Mouse (Mus musculus): ENCODE results near the gene Rp9. TPM values are rescaled to one million over a fixed set of nuclear protein-coding genes. Genes with fewer than 3 reads are reported as not detected.
"Not testable (repeated sequence)": the region's sequence is repeated elsewhere in the genome, so short reads cannot be mapped to it uniquely, and the experiment has no call there.

Rp9 gene
- polyA plus RNA-seq, 1 experiment from 2014 or later = 42.7 TPM

DNA sequence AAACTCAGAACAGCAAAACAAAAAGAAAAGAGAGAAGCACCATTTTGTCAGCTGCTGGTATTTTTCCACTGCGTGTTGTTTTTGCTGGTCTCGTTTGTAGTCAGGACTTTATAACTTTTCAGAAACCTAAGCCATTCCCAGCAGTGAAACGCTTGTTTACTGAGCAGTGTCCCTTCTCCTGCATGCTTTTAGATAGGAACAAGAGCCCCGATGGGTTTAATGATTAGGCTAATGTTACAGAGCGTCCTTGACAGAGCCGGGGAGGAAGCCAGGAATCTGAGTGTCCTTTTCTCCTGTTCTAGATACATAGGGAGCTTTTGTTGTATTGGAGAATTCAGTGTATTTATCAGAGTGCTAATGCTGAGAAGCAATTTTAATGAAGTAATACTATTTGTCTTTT, 52.0 kb downstream of the Rp9 start:
- Histone ChIP-seq H3K4me2 (no peak overlapping the region), H3K4me3 (no peak overlapping the region), H3K4me1 (replicated peaks) (peaks cover under 1% of the 10 kb centered on the region; the same call in 1 of the 2 replicates), H3K9ac (no peak overlapping the region), H3K36me3 (no peaks in the 10 kb centered on the region), H3K27me3 (no peaks in the 10 kb centered on the region), H3K9me3 (replicated peaks) (no peaks in the 10 kb centered on the region), H3K27ac (no peak overlapping the region)
- 36% methylated on average over 6 of the region's 6 CpGs for WGBS
- ATAC-seq (replicated peaks; ENCODE audit: insufficient number of reproducible peaks, insufficient read depth, low FRiP score, low read depth) = no peak

DNA sequence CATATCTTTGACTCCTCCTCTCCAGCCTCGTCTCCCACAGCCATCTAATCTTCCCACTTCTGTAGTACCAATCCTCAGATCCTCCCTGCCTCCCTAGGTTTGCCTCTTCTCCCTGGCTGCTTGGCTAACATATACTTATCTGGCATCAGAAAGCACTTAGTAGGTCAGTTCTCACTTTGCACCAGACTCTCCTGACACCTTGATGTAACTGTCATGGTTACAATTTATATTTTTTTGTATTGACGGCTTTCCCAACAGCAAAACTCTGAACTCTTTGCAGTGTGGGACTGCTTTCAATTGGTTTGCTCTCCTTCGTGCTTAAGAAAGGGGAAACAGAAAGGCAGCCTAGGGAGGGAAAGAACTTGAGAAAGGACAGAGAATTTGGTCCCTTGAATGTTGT, 53.4 kb downstream of the Rp9 start:
- no peaks in the 10 kb centered on the region for H3K27me3 ChIP-seq
- peaks cover 2% of the 10 kb centered on the region; the same call in 1 of the 2 replicates for H3K4me1 ChIP-seq (replicated peaks)
- H3K27ac ChIP-seq = no peak overlapping the region
- ATAC-seq (replicated peaks; ENCODE audit: insufficient number of reproducible peaks, insufficient read depth, low FRiP score, low read depth) = no peak
- H3K36me3 ChIP-seq = no peaks in the 10 kb centered on the region
- no peak overlapping the region for H3K9ac ChIP-seq
- no peak overlapping the region for H3K4me3 ChIP-seq
- H3K4me2 ChIP-seq = no peak overlapping the region
- 71% methylated on average over 3 of the region's 3 CpGs for WGBS
- no peaks in the 10 kb centered on the region for H3K9me3 ChIP-seq (replicated peaks)

DNA sequence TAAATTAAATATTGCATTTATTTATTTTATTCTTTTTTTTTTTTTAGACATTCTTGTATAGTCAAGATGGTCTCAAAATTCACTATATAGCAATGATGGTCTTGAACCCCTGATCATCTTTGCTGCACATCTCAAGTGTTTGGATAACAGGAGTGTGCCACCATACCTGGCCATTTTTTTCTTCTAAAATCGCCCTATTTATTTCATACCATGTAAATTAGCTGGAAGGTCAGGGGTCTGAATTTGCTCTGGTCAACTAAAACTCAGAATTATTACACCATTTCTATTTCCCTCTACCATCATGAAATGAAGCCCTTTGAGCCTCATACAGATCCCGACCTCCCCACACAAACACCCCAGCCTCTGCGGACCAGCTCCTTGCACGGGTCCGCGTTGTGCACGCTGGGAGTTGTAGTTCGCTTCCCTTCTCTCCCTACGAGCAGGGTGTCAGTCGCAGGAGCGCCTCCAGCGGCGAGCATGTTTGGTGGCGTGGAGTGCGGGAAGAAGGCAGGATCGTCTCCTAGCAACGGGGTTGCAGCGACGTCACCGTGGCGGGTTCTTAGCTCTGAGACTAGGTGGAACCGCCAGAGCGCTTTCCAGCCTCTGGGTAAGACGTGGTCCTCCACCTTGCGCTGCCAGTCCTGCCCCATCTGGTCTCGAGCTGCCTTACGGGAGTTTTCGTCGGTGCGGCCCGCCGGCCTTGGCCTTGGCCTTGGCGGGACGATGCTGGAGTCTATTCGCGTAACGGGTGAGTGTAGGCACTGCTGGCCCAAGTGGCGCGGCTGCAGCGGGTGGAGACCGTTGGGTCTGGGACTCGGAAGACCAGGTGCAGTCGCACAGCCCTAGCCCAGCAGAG, 58.3 kb downstream of the Rp9 start, which contains the start of gene 9530077C05Rik:
TSS of gene 9530077C05Rik (plus strand) at position 512 of the 856 bp plus-strand sequence.
- no peak within 1 kb of the TSS for H3K27ac ChIP-seq
- WGBS = under 1% methylated on average over 43 of the region's 43 CpGs
- ATAC-seq (replicated peaks; ENCODE audit: insufficient number of reproducible peaks, insufficient read depth, low FRiP score, low read depth) = peak; percentile 96

DNA sequence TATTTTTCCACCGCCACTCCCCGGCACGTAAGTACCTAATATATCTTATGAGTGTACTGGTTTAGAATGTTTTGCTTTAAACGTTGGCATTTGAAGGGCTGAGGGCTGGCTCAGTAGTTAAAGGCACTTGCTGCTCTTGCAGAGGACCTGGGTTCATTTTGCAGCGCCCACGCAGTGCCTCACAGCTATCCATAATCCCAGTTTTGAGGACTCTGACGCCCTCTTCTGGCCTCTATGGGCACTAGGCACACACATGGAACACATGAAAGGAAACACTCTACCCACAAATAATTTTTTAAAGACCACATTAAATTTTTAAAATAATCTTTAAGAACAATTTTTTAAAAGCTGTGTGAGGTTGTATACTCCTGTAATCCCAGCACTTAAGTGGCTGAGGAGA, 60.0 kb downstream of the Rp9 start:
- Histone ChIP-seq H3K4me3 (no peak overlapping the region), H3K36me3 (no peaks in the 10 kb centered on the region), H3K9ac (no peak overlapping the region), H3K4me2 (no peak overlapping the region), H3K27me3 (no peaks in the 10 kb centered on the region), H3K4me1 (replicated peaks) (peaks cover 2% of the 10 kb centered on the region; the same call in 1 of the 2 replicates), H3K9me3 (replicated peaks) (no peaks in the 10 kb centered on the region), H3K27ac (no peak overlapping the region)
- 73% methylated on average over 7 of the region's 7 CpGs for WGBS
- ATAC-seq (replicated peaks; ENCODE audit: insufficient number of reproducible peaks, insufficient read depth, low FRiP score, low read depth) = no peak

More for the DNA sequence above, 58.3 kb downstream of the Rp9 start, which contains the start of gene 9530077C05Rik:
- Histone ChIP-seq H3K9ac (peak within 1 kb of the TSS; percentile 53), H3K36me3 (no peaks in the 10 kb centered on the region), H3K4me1 (replicated peaks) (peaks cover 2% of the 10 kb centered on the region; the same call in 1 of the 2 replicates), H3K4me2 (peak within 1 kb of the TSS; percentile 85), H3K9me3 (replicated peaks) (no peaks in the 10 kb centered on the region), H3K4me3 (peak within 1 kb of the TSS; percentile 57), H3K27me3 (no peaks in the 10 kb centered on the region)

DNA sequence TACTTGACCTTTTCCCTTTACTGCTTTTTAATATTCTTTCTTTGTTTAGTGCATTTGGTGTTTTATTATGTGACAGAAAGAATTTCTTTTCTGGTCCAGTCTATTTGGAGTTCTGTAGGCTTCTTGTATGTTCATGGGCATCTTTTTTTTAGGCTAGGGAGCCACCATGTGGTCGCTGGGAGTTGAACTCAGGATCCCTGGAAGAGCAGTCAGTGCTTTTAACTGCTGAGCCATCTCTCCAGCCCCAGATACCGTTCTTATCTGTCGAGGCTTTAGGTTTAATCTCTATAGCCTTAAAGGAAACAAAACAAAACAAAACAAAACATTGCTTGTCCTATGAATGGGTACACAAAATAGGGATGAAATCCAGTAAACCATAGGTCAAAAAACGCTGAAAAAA, 61.2 kb downstream of the Rp9 start:
- H3K4me2 ChIP-seq; H3K4me1 ChIP-seq (replicated peaks); H3K27ac ChIP-seq; H3K9me3 ChIP-seq (replicated peaks); H3K36me3 ChIP-seq; H3K27me3 ChIP-seq; ATAC-seq (replicated peaks; ENCODE audit: insufficient number of reproducible peaks, insufficient read depth, low FRiP score, low read depth); H3K4me3 ChIP-seq; H3K9ac ChIP-seq: not testable (repeated sequence)
- 17% methylated on average over 4 of the region's 4 CpGs for WGBS

DNA sequence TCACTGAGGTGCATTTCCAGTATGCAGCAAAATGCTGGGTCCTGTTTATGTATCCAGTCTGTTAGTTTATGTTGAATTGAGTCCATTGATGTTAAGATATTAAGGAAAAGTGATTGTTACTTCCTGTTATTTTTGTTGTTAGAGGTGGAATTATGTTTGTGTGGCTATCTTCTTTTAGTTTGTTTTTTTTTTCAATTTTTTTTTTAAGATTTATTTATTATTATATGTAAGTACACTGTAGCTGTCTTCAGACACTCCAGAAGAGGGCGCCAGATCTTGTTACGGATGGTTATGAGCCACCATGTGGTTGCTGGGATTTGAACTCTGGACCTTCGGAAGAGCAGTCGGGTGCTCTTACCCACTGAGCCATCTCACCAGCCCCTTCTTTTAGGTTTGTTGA, 61.9 kb downstream of the Rp9 start:
- not testable (repeated sequence) for ATAC-seq (replicated peaks; ENCODE audit: insufficient number of reproducible peaks, insufficient read depth, low FRiP score, low read depth); H3K4me3 ChIP-seq; H3K27ac ChIP-seq; H3K4me1 ChIP-seq (replicated peaks); H3K9me3 ChIP-seq (replicated peaks); H3K4me2 ChIP-seq; H3K36me3 ChIP-seq; H3K9ac ChIP-seq; H3K27me3 ChIP-seq
- WGBS = 79% methylated on average over 4 of the region's 4 CpGs

DNA sequence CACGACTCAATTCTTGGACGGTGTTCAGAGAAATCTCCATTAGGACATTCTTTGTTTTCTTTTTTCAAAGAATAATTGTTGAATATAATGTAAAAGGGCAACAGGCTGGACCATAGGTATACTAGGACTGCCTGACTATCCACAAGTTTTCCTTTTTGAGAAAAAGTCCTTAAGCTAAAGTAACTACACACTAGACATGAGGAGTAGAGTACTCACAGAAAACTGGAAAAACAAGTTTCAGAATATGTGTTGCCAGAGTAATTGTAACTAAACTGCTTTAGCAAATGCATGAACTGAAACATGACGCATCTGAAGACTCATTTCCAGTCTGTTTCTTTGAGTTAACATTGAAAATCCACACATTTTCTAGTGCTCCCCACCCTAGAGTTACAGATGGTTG, 64.1 kb downstream of the Rp9 start:
- H3K9ac ChIP-seq = no peak overlapping the region
- 73% methylated on average over 3 of the region's 3 CpGs for WGBS
- no peak for ATAC-seq (replicated peaks; ENCODE audit: insufficient number of reproducible peaks, insufficient read depth, low FRiP score, low read depth)
- no peak overlapping the region for H3K4me3 ChIP-seq
- no peaks in the 10 kb centered on the region for H3K4me1 ChIP-seq (replicated peaks)
- H3K36me3 ChIP-seq = no peaks in the 10 kb centered on the region
- H3K27ac ChIP-seq = no peak overlapping the region
- no peaks in the 10 kb centered on the region for H3K27me3 ChIP-seq
- H3K9me3 ChIP-seq (replicated peaks) = no peaks in the 10 kb centered on the region
- no peak overlapping the region for H3K4me2 ChIP-seq

DNA sequence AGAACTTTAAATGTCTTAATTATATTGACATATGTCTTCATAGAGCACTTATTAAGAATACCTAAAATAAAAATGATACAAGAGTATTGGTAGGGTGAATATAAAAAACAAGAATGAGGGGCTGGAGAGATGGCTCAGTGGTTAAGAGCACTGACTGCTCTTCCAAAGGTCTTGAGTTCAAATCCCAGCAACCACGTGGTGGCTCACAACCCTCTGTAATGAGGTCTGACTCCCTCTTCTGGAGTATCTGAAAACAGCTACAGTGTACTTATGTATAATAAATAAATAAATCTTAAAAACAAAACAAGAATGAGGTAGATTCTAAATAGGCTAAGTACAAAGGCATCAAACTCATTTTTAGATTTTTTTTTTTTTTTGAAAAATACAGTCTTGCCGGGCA, 66.0 kb downstream of the Rp9 start:
- not testable (repeated sequence) for H3K9me3 ChIP-seq (replicated peaks); H3K27me3 ChIP-seq; H3K4me2 ChIP-seq; H3K4me3 ChIP-seq; H3K27ac ChIP-seq; H3K36me3 ChIP-seq; ATAC-seq (replicated peaks; ENCODE audit: insufficient number of reproducible peaks, insufficient read depth, low FRiP score, low read depth); H3K4me1 ChIP-seq (replicated peaks); H3K9ac ChIP-seq
- 68% methylated on average over 2 of the region's 2 CpGs for whole genome bisulfite sequencing

DNA sequence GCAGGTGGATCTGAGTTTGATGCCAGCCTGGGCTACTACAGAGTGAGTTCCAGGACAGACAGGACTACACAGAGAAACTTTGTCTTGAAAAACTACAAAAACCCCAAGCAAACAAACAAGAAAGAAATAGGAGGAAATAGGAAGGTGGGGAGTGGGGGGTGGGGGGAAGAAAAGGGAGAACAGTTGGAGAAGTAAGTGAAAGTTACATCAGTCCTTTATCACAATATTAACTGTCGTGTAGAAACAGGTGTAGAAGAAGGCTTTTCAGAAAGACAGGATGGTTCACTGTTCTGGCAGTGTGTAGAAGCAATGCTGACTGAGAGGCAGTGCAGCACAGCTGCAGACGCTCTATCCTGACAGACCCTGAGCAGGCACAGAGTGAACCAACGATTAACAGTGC, 66.6 kb downstream of the Rp9 start:
- no peaks in the 10 kb centered on the region for H3K4me1 ChIP-seq (replicated peaks)
- no peak overlapping the region for H3K9ac ChIP-seq
- 63% methylated on average over 3 of the region's 3 CpGs for WGBS
- H3K9me3 ChIP-seq (replicated peaks) = no peaks in the 10 kb centered on the region
- ATAC-seq (replicated peaks; ENCODE audit: insufficient number of reproducible peaks, insufficient read depth, low FRiP score, low read depth) = no peak
- no peak overlapping the region for H3K4me2 ChIP-seq
- H3K27me3 ChIP-seq = no peaks in the 10 kb centered on the region
- H3K27ac ChIP-seq = no peak overlapping the region
- H3K36me3 ChIP-seq = no peaks in the 10 kb centered on the region
- H3K4me3 ChIP-seq = no peak overlapping the region

DNA sequence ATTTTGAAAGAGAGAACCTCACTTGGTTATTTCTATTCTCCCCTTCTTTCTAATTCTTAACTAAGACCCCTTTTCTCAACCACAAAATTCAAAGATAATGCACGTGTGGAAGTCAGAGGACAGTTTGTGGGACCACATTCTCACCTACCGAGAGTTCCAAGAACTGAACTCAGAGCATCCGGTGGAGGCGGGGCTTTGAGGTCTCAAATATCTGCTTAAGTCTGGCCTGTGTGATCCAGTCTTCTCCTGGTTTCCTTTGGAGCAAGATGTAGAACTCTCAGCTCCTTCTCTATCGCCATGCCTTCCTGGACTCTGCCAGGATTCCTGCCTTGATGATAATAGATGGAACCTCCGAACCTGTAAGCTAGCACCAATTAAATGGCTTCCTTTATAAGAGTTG, 67.5 kb downstream of the Rp9 start:
- no peak for ATAC-seq (replicated peaks; ENCODE audit: insufficient number of reproducible peaks, insufficient read depth, low FRiP score, low read depth)
- no peaks in the 10 kb centered on the region for H3K4me1 ChIP-seq (replicated peaks)
- H3K9me3 ChIP-seq (replicated peaks) = no peaks in the 10 kb centered on the region
- H3K4me3 ChIP-seq = no peak overlapping the region
- WGBS = 79% methylated on average over 6 of the region's 6 CpGs
- H3K27me3 ChIP-seq = no peaks in the 10 kb centered on the region
- no peak overlapping the region for H3K4me2 ChIP-seq
- no peak overlapping the region for H3K27ac ChIP-seq
- no peak overlapping the region for H3K9ac ChIP-seq
- no peaks in the 10 kb centered on the region for H3K36me3 ChIP-seq

DNA sequence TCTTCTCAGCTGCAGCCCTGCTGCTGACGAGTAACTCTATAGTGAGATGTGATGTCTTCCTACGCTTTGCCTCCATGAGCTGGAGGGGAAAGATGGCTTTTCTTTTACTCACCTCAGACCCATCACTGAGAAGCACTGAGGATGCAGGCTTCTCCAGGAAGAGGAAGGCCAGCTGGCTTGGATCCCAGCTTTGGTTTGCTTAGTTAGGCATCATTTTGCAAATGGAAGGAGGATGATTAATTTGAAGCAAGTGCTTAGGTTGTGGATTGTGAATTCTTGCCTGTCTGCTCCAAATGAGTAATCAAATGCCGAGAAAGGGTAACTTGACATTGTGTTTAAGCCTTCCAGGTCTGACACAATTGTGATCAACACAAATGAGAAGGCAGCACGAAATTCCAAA, 70.5 kb downstream of the Rp9 start:
- H3K27me3 ChIP-seq = no peaks in the 10 kb centered on the region
- ATAC-seq (replicated peaks; ENCODE audit: insufficient number of reproducible peaks, insufficient read depth, low FRiP score, low read depth) = no peak
- WGBS = 68% methylated on average over 4 of the region's 4 CpGs

DNA sequence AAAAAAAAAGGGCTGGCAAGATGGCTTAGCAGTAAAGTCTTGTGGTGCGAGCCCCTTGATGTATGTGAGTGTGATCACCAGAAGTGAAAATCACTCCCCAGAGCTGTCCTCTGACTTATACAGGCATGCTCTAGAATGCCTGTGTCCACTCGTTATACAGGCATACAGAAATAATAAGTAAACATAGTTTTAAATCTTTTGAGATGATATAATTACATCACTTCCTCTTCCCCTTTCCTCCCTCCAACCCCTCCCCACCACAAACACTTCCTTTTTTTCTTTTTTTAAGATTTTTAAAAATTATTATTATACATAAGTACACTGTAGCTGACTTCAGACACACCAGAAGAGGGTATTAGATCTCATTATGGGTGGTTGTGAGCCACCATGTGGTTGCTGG, 74.8 kb downstream of the Rp9 start:
- WGBS = 77% methylated on average over 2 of the region's 2 CpGs
- ATAC-seq (replicated peaks; ENCODE audit: insufficient number of reproducible peaks, insufficient read depth, low FRiP score, low read depth) = no peak
- H3K4me1 ChIP-seq (replicated peaks) = 0 out of 2 replicates have a peak, but pooled peaks cover 1% of the 10 kb centered on the region
- no peaks in the 10 kb centered on the region for H3K27me3 ChIP-seq
- no peaks in the 10 kb centered on the region for H3K36me3 ChIP-seq
- no peaks in the 10 kb centered on the region for H3K9me3 ChIP-seq (replicated peaks)
- no peak overlapping the region for H3K9ac ChIP-seq
- H3K4me3 ChIP-seq = no peak overlapping the region
- no peak overlapping the region for H3K27ac ChIP-seq
- no peak overlapping the region for H3K4me2 ChIP-seq

More for the DNA sequence above, 70.5 kb downstream of the Rp9 start:
- H3K9me3 ChIP-seq (replicated peaks) = no peaks in the 10 kb centered on the region
- no peaks in the 10 kb centered on the region for H3K36me3 ChIP-seq
- H3K27ac ChIP-seq = no peak overlapping the region
- H3K9ac ChIP-seq = no peak overlapping the region
- no peak overlapping the region for H3K4me2 ChIP-seq
- no peaks in the 10 kb centered on the region for H3K4me1 ChIP-seq (replicated peaks)
- no peak overlapping the region for H3K4me3 ChIP-seq

Data from heart, embryonic 15.5 days (tissue).